8 mouse cellular contexts compared by ENCODE assay signal in the genomic region with DNA sequence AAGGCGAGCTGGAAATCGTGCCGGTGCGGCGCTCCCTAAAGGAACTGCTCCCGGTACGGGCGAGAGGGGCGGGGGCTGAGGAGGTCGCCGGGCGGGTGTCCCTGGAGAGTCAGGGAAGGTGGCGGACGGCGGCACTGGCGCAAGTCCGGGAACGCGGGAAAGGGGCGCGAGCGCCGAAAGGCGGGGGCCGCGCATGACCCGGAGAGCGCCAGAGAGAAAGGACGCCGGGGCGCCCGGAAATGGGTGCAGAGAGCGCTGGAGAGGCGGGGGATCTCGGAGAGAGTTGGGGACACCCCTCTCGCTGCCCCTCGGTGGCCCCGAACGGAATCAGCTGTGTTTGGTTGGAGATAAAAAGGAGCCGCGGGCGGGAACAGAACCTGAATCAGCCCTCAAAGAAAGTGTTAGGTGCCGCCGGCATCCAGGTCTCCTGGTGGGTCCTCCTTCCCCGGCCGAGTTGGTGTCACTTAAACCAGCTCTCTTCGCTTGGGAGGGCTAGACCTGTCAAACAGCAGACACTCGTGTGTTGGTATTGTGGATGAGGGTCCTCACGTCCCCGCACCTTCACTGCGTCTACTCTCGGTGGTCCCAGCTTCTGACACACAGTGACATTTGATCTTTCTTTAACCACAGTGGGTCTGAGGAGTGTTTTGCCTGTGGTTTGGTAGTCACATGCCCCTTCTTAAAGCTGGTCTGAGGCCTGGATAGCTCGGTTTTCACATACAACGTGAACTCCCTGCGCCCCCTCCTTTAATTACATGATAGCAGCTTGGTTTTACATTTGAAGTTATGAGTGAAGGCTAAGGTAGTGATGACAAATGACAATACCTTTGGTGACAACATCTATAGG. TPM values are rescaled to one million over a fixed set of nuclear protein-coding genes. Genes with fewer than 3 reads are reported as not detected.
DNase-seq lines count a peak whose midpoint lies in the region; ATAC-seq and TF ChIP-seq lines count a peak whose summit lies in the region.

No protein-coding gene starts in this region.

- no peaks in the 10 kb centered on the region for H3K27me3 ChIP-seq in heart, embryonic 16.5 days (ENCODE audit: control insufficient read depth, insufficient read depth, low read length)
- H3K27me3 ChIP-seq in E14TG2a.4 (ENCODE audit: insufficient read depth, low read length): no peaks in the 10 kb centered on the region
- H3K27me3 ChIP-seq in embryonic facial prominence, embryonic 11.5 days (ENCODE audit: control insufficient read depth, insufficient read depth, low read length): no peaks in the 10 kb centered on the region
- H3K27me3 ChIP-seq in intestine, embryonic 15.5 days (replicated peaks): no peaks in the 10 kb centered on the region
- H3K27me3 ChIP-seq in midbrain, postnatal 0 days (ENCODE audit: insufficient read depth, low read length): no peaks in the 10 kb centered on the region

- WGBS in heart, embryonic 16.5 days: under 1% methylated on average over 55 of the region's 55 CpGs
- 1% methylated on average over 55 of the region's 55 CpGs for WGBS in embryonic facial prominence, embryonic 11.5 days
- WGBS in intestine, embryonic 15.5 days: 1% methylated on average over 55 of the region's 55 CpGs
- WGBS in midbrain, postnatal 0 days: 1% methylated on average over 52 of the region's 55 CpGs

- H3K9me3 ChIP-seq in heart, embryonic 16.5 days (replicated peaks; ENCODE audit: control insufficient read depth, low read length): no peaks in the 10 kb centered on the region
- no peaks in the 10 kb centered on the region for H3K9me3 ChIP-seq in E14TG2a.4 (ENCODE audit: low read length)
- no peaks in the 10 kb centered on the region for H3K9me3 ChIP-seq in embryonic facial prominence, embryonic 11.5 days (replicated peaks; ENCODE audit: control insufficient read depth, low read length)
- H3K9me3 ChIP-seq in intestine, embryonic 15.5 days: no peaks in the 10 kb centered on the region
- no peaks in the 10 kb centered on the region for H3K9me3 ChIP-seq in midbrain, postnatal 0 days (ENCODE audit: low read length)

- H3K9ac ChIP-seq in heart, embryonic 16.5 days (ENCODE audit: low read length): peak overlapping the region; percentile 98
- peak overlapping the region; percentile 94 for H3K9ac ChIP-seq in embryonic facial prominence, embryonic 11.5 days (replicated peaks; ENCODE audit: low read length)
- peak overlapping the region; percentile 98 for H3K9ac ChIP-seq in intestine, embryonic 15.5 days
- peak overlapping the region; percentile 96 for H3K9ac ChIP-seq in midbrain, postnatal 0 days (replicated peaks; ENCODE audit: low read length, poor library complexity, severe bottlenecking)

- peak overlapping the region; percentile 89 for H3K4me2 ChIP-seq in heart, embryonic 16.5 days (ENCODE audit: low read depth, low read length)
- peak overlapping the region; percentile 58 for H3K4me2 ChIP-seq in embryonic facial prominence, embryonic 11.5 days (ENCODE audit: low read depth, low read length)
- H3K4me2 ChIP-seq in intestine, embryonic 15.5 days (replicated peaks): peak overlapping the region; percentile 71
- peak overlapping the region; percentile 74 for H3K4me2 ChIP-seq in midbrain, postnatal 0 days (ENCODE audit: low read depth, low read length, poor library complexity, severe bottlenecking)

- DNase-seq in heart, postnatal 25 days (ENCODE audit: low spot score): no peak
- peak; percentile 43 for DNase-seq in embryonic facial prominence, embryonic 11.5 days (ENCODE audit: low spot score)
- DNase-seq in midbrain, postnatal 0 days (ENCODE audit: low spot score): peak; percentile 25
- no peak for DNase-seq in Muller cell, postnatal 12 days (ENCODE audit: inconsistent ontology term)
- no peak for DNase-seq in ovary, postnatal 36 days (ENCODE audit: low spot score)

- peak overlapping the region; percentile 95 for H3K27ac ChIP-seq in heart, embryonic 16.5 days (ENCODE audit: low read length)
- H3K27ac ChIP-seq in embryonic facial prominence, embryonic 11.5 days (replicated peaks; ENCODE audit: low read depth, low read length): peak overlapping the region; percentile 72
- H3K27ac ChIP-seq in intestine, embryonic 15.5 days: peak overlapping the region; percentile 91
- H3K27ac ChIP-seq in midbrain, postnatal 0 days (ENCODE audit: low read depth, low read length): peak overlapping the region; percentile 86

- no peak for TF ChIP-seq CTCF in E14TG2a.4 (conservative IDR thresholded peaks at IDR 0.05; ENCODE audit: low read length)
- no peak for TF ChIP-seq CTCF in midbrain, postnatal 0 days (IDR thresholded peaks at IDR 0.05)

- peaks cover 24% of the 10 kb centered on the region for H3K4me1 ChIP-seq in heart, embryonic 16.5 days (ENCODE audit: control insufficient read depth, insufficient read depth, low read length)
- H3K4me1 ChIP-seq in E14TG2a.4 (replicated peaks; ENCODE audit: low read depth, low read length): peaks cover 46% of the 10 kb centered on the region
- H3K4me1 ChIP-seq in embryonic facial prominence, embryonic 11.5 days (ENCODE audit: control insufficient read depth, insufficient read depth, low read length): no peaks in the 10 kb centered on the region
- peaks cover 9% of the 10 kb centered on the region for H3K4me1 ChIP-seq in intestine, embryonic 15.5 days (replicated peaks)
- H3K4me1 ChIP-seq in midbrain, postnatal 0 days (ENCODE audit: insufficient read depth, low read length): no peaks in the 10 kb centered on the region; the same call in 1 of the 2 replicates

- peak overlapping the region; percentile 90 for H3K4me3 ChIP-seq in heart, embryonic 16.5 days (ENCODE audit: low read length)
- peak overlapping the region; percentile 97 for H3K4me3 ChIP-seq in E14TG2a.4 (replicated peaks; ENCODE audit: low read length)
- peak overlapping the region; percentile 88 for H3K4me3 ChIP-seq in embryonic facial prominence, embryonic 11.5 days (ENCODE audit: low read depth, low read length)
- peak overlapping the region; percentile 88 for H3K4me3 ChIP-seq in intestine, embryonic 15.5 days (replicated peaks)
- H3K4me3 ChIP-seq in midbrain, postnatal 0 days (ENCODE audit: low read depth, low read length): peak overlapping the region; percentile 97

- peaks cover 17% of the 10 kb centered on the region; the same call in 1 of the 2 replicates for H3K36me3 ChIP-seq in heart, embryonic 16.5 days (ENCODE audit: control insufficient read depth, insufficient read depth)
- peaks cover 33% of the 10 kb centered on the region for H3K36me3 ChIP-seq in E14TG2a.4 (ENCODE audit: insufficient read depth, low read length)
- no peaks in the 10 kb centered on the region for H3K36me3 ChIP-seq in embryonic facial prominence, embryonic 11.5 days (replicated peaks; ENCODE audit: control insufficient read depth, insufficient read depth, low read depth, low read length)
- peaks cover 6% of the 10 kb centered on the region; the same call in 1 of the 2 replicates for H3K36me3 ChIP-seq in intestine, embryonic 15.5 days
- H3K36me3 ChIP-seq in midbrain, postnatal 0 days (ENCODE audit: insufficient read depth, low read length): peaks cover 6% of the 10 kb centered on the region

- ATAC-seq in heart, embryonic 16.5 days (replicated peaks; ENCODE audit: extremely low read depth, insufficient read depth, low FRiP score): peak; percentile 74
- peak; percentile 45 for ATAC-seq in embryonic facial prominence, embryonic 11.5 days (replicated peaks; ENCODE audit: insufficient number of reproducible peaks, low FRiP score, low TSS enrichment, low read depth)
- peak; percentile 85 for ATAC-seq in intestine, embryonic 15.5 days
- ATAC-seq in midbrain, postnatal 0 days (ENCODE audit: low FRiP score): peak; percentile 65

- intact Hi-C loops in heart, postnatal 25 days (cut with DNase I): loop anchor here (2.0 to 5.0 kb wide), 2 partner anchors 41 to 121 kb away; no protein-coding TSS in a partner anchor

RNA-seq across cellular contexts. Expression of a gene that starts 0.7 kb away (rescaled TPM):
- polyA plus RNA-seq in heart, embryonic 16.5 days (2015; fragmentation: Nextera tagmentation; extraction: Ambion mirVana): 10.1 and 11.5 TPM in 2 replicates
- 1 to 10 TPM; 5.6 to 6.2 TPM for total RNA-seq in heart, postnatal 25 days (2021)
- 11.3 and 11.9 TPM in 2 replicates for polyA plus RNA-seq in embryonic facial prominence, embryonic 11.5 days (2014; fragmentation: Nextera tagmentation; extraction: Ambion mirVana)
- polyA plus RNA-seq in intestine, embryonic 15.5 days (2015; fragmentation: Nextera tagmentation; extraction: Ambion mirVana): 9.3 and 9.7 TPM in 2 replicates
- 7.2 and 11.7 TPM in 2 replicates for total RNA-seq in midbrain, postnatal 0 days (2014; rRNA removed)
- 6.1 and 7.9 TPM in 2 replicates for polyA plus RNA-seq in midbrain, postnatal 0 days (2015; fragmentation: Nextera tagmentation; extraction: Ambion mirVana)

RNA-seq across cellular contexts. Expression of a gene that starts 29.4 kb away (rescaled TPM):
- polyA plus RNA-seq in heart, embryonic 16.5 days (2015; fragmentation: Nextera tagmentation; extraction: Ambion mirVana): 3.4 and 3.7 TPM in 2 replicates
- 1 to 10 TPM in 1 of 2 experiments, under 1 TPM in 1; 0.95 to 1.2 TPM for total RNA-seq in heart, postnatal 25 days (2021)
- 3.4 and 4.2 TPM in 2 replicates for polyA plus RNA-seq in embryonic facial prominence, embryonic 11.5 days (2014; fragmentation: Nextera tagmentation; extraction: Ambion mirVana)
- polyA plus RNA-seq in intestine, embryonic 15.5 days (2015; fragmentation: Nextera tagmentation; extraction: Ambion mirVana): 8.5 and 8.6 TPM in 2 replicates
- 26.7 and 28.6 TPM in 2 replicates for total RNA-seq in midbrain, postnatal 0 days (2014; rRNA removed)
- 27.7 and 30.2 TPM in 2 replicates for polyA plus RNA-seq in midbrain, postnatal 0 days (2015; fragmentation: Nextera tagmentation; extraction: Ambion mirVana)

RNA-seq across cellular contexts. Expression of a gene that starts 42.1 kb away (rescaled TPM):
- polyA plus RNA-seq in heart, embryonic 16.5 days (2015; fragmentation: Nextera tagmentation; extraction: Ambion mirVana): 1.4 and 2.2 TPM in 2 replicates
- total RNA-seq in heart, postnatal 25 days (2021): under 1 TPM; 0.08 to 0.16 TPM
- 0.06 and 0.17 TPM in 2 replicates for polyA plus RNA-seq in embryonic facial prominence, embryonic 11.5 days (2014; fragmentation: Nextera tagmentation; extraction: Ambion mirVana)
- polyA plus RNA-seq in intestine, embryonic 15.5 days (2015; fragmentation: Nextera tagmentation; extraction: Ambion mirVana): 0.19 and 0.35 TPM in 2 replicates
- total RNA-seq in midbrain, postnatal 0 days (2014; rRNA removed): 0.05 TPM in 1 of 2 replicates, not detected in the other
- 0.09 and 0.10 TPM in 2 replicates for polyA plus RNA-seq in midbrain, postnatal 0 days (2015; fragmentation: Nextera tagmentation; extraction: Ambion mirVana)

RNA-seq across cellular contexts. Expression of a gene that starts 49.4 kb away (rescaled TPM):
- 3.0 and 5.6 TPM in 2 replicates for polyA plus RNA-seq in heart, embryonic 16.5 days (2015; fragmentation: Nextera tagmentation; extraction: Ambion mirVana)
- total RNA-seq in heart, postnatal 25 days (2021): under 1 TPM; 0.29 to 0.50 TPM
- polyA plus RNA-seq in embryonic facial prominence, embryonic 11.5 days (2014; fragmentation: Nextera tagmentation; extraction: Ambion mirVana): 1.2 and 1.3 TPM in 2 replicates
- polyA plus RNA-seq in intestine, embryonic 15.5 days (2015; fragmentation: Nextera tagmentation; extraction: Ambion mirVana): 14.3 and 27.7 TPM in 2 replicates
- total RNA-seq in midbrain, postnatal 0 days (2014; rRNA removed): 0.42 and 0.55 TPM in 2 replicates
- polyA plus RNA-seq in midbrain, postnatal 0 days (2015; fragmentation: Nextera tagmentation; extraction: Ambion mirVana): 0.16 and 0.39 TPM in 2 replicates

Comparison
In these comparisons a context has a peak if more than half of its experiments do, and no peak if none do; other contexts are left out.
1. DNase-seq: peak in embryonic facial prominence, embryonic 11.5 days (single experiment) and midbrain, postnatal 0 days (single experiment); none in heart, postnatal 25 days (single experiment), Muller cell, postnatal 12 days (single experiment) and ovary, postnatal 36 days (single experiment).
2. Peak in every context shown above with its lines, with median percentiles within 50 percentile points of each other: ATAC-seq, H3K27ac ChIP-seq, H3K4me2 ChIP-seq, H3K4me3 ChIP-seq and H3K9ac ChIP-seq.